Mouse (Mus musculus) ES-CJ7 (cell line): ENCODE measurements around the gene Irs3.

ENCODE experiments used
- DNase-seq: peaks from one replicate; pipeline ENCODE4 v3.0.0; 2011; ENCODE audit warnings: low read depth, low spot score

Gene Irs3

DNA sequence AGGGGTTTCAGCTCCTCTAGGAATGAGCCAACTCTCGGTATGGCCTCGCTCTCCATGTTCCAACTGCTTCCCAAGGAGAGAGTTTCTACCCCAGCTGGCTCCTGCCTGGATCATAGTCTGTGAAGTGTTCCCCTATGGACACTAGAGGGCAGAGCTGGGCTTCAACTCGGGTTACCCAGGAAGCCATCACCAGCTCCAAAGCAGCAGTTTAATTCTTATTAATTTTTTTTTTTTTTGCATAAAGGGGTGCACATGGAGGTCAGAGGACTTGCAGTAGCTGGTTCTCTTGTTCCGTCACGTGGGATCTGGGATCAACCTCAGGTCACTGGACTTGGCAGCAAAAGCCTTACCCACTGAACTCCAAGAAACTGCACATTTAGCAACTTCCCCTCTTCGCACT lies 11.5 kb upstream of the Irs3 start:
- DNase-seq, result peak; percentile 68

- peak; percentile 86 for DNase-seq
Measured at GRCm38 (mm10) chr5:137654746-137655145, 9.2 kb upstream of the Irs3 start.

DNA sequence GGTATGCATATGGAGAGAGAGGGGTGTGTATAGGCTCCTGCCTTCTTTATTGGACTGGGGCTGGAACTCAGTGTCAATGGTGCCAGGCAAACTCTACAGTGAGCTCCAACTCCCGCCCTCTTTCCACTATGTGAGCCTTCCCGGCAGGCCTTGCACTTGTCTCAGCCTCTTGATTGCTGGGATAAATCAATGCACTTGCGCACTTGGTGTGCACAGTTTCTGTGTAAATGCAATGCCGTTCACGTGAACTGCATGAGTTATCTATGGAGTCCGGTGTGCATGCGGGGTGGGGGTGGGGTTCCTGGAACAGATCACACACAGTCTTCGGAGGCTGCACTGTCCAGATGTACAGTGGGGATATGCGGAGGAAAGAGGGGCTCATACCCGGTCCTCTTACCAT lies 7.9 kb upstream of the Irs3 start:
- no peak for DNase-seq

DNA sequence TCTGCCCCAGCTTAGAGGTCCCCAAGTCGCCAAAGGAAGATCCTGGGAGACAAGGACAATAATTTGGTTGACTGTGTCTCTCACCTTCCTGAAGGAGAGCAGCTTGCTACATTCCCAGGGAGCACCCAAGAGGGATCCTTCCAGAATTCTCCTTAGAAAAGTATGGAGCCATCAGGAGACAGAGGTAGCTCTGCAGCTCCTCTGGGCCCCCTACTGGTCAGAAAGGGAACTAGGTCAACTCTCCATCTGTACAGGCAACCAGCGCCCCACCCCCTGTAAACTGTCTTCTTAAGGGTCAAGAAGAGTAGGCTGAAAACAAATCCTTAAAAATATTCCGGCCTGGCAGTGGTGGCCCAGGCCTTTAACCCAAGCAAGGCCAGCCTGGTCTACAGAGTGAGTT lies 7.0 kb upstream of the Irs3 start:
- peak; percentile 81 for DNase-seq

GRCm38 (mm10) chr5:137649669-137650571 lies 4.4 kb upstream of the Irs3 start:
- peak; percentile 74 for DNase-seq

GRCm38 (mm10) chr5:137649251-137649650 lies 3.7 kb upstream of the Irs3 start:
- DNase-seq, result no peak

DNA sequence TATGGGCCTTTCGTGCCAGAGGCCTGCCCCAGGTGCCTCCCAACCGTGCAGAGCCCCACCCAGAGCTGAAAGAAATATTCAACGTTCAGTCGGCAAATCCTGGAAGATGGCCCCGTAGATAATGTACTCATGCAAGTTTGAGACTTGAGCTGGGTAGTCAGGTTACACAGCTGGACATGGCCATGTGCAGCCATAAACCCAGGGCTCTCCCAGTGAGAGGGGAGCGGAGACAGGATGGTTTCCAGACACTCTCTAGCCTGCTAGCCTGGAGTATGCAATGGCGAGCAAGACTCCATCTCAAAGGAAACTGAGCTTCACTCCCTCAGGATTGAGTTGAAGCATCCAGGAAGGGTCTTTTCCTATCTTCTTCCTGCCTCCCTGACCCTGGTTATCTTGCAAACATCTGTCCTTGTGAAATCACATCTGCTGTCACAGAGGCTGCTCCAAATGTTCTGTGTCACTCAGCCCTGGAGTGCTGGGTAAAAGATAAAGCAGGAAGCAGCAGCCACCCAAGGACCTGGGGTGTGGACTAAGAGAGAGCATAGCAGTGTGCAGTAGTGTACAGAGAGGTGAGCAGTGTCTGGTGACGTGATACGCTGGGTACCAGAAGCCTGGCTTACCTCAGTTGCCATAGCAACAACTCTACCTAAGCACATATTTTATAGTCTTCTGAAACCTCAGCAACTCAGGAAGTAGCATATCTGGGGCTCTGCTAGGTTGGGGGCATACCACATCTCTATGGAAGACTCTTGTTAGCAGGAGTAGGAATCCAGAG lies 2.5 kb upstream of the Irs3 start:
- DNase-seq, result no peak

GRCm38 (mm10) chr5:137645091-137645651 lies 343 bp downstream of the Irs3 start:
- DNase-seq, result no peak

GRCm38 (mm10) chr5:137644484-137644883 lies 1.0 kb downstream of the Irs3 start:
- no peak for DNase-seq

- peak; percentile 56 for DNase-seq
Measured at GRCm38 (mm10) chr5:137642886-137643285, 2.6 kb downstream of the Irs3 start.

GRCm38 (mm10) chr5:137641054-137641453 lies 4.5 kb downstream of the Irs3 start, which contains the start of gene Sap25:
Gene Sap25 (plus strand): TSS chr5:137641334.
- DNase-seq, result peak; percentile 93

DNA sequence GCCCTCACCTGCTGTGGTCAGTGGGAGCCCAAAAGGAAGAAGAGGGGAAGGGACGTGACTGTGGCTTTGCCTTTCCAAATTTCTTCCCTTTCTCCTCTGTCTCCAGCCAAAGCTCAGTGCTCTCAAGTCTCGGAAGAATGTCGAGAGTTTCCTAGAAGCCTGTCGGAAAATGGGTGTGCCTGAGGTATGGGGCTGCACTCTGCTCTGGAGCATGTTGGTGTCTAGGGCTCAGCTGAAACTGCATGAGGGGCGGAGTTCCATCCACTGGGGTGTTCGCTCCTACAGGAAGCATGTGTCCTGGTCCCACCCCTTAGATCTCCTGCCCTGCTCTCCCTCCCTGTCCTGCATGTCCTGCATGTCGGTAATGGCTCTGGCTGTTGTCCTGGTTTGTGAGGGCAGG lies 6.0 kb downstream of the Irs3 start:
- peak; percentile 72 for DNase-seq

DNA sequence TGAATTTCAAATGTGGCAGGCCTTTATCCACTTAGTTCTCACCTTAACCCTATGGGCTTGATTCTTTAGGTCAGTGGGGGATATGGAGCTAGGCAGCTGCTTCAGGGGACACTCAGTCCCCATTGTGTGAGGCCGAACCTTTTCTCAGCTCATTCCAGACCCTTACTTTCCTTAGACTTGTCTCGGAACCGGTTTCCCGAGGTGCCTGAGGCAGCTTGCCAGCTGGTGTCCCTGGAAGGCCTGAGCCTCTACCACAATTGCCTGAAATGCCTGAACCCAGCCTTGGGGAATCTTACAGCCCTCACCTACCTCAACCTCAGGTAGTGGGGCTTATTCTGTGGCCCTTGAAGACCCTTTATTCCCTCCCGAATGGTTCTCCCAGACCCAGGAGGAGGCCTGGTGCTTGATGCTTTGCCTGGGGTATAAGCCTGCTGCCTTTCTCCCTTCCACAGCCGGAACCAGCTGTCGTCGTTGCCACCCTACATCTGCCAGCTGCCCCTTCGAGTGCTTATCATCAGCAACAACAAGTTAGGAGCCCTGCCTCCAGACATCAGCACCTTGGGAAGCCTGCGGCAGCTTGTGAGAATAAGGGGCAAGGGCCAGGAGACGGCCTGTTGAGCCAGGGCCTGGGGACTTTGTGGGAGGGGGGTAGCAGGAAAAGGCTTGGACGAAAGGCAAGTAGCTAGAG lies 12.0 kb downstream of the Irs3 start:
- no peak for DNase-seq

DNA sequence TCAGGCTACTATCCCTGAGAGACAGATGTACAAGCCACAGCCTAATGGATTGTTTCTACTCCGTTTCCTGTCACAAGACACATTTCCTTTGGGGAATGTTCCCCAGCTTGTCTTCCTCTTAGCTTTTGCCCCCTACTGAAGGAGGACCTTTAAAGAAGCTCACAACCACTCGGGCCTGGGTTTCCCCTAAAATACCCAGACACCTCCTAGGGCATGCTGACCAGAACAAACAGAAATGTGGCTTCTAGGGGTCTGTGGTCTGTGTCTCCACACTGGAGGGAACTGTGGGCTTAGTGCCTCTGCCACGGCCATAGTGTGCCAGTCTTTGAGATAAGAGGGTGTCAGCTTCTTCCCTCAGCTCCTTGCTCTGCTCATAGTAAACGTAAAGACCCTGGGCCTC lies 13.9 kb downstream of the Irs3 start:
- DNase-seq, result no peak

DNA sequence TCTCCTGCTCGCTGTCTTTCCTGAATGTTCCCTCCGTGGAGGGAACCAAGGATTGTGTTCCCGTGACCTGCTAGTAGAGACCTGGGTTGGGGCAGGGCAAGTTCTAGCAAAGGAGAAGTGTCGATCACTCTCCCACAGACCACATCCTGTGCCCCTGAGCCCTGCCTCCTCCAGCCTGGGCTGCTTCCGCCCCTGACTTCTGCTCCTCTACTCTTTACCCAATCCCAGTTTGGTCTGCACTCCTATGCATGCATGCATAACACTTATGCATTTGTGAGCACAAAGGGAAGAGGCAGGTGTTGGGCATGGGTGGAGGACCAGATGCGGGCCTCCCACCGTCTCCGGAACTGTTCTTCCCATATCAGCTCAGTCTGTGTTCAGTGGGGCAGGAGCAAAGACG lies 14.3 kb downstream of the Irs3 start:
- DNase-seq, result peak; percentile 96

- DNase-seq, result peak; percentile 53
Measured at GRCm38 (mm10) chr5:137630602-137631001, 14.9 kb downstream of the Irs3 start.

GRCm38 (mm10) chr5:137629906-137630545 lies 15.5 kb downstream of the Irs3 start:
- DNase-seq, result peak; percentile 91

- peak; percentile 79 for DNase-seq
Measured at GRCm38 (mm10) chr5:137629306-137629721, 16.2 kb downstream of the Irs3 start.

- peak; percentile 100 for DNase-seq
Measured at GRCm38 (mm10) chr5:137628498-137629305, 16.8 kb downstream of the Irs3 start, which contains the start of the genes Fbxo24, Lrch4 and Gm20605. Gene Fbxo24 (minus strand): TSS chr5:137629002. Gene Lrch4 (plus strand): TSS chr5:137629121. Gene Gm20605 (plus strand): TSS chr5:137629175.

- peak; percentile 49 for DNase-seq
Measured at GRCm38 (mm10) chr5:137627991-137628390, 17.5 kb downstream of the Irs3 start.
